Mouse (Mus musculus) hindbrain, embryonic 15.5 days (tissue): Measurements from ENCODE around the gene Gm37240. TPM values are rescaled to one million over a fixed set of nuclear protein-coding genes. Genes with fewer than 3 reads are reported as not detected.
A peak's percentile ranks its signal among the peaks of the same experiment; 100 is the strongest.

Experiments used
- ATAC-seq: fragments of 200-750 bp; cut with Nextera tagmentation; 2 replicates; pipeline ENCODE4 v1.8.0; 2017; ENCODE audit warnings: low read depth, moderate number of reproducible peaks, moderate TSS enrichment; ENCODE audit not compliant: low FRiP score
- H3K27ac ChIP-seq: fragments of 300-500 bp; sonication (generic); replicated peaks from 2 replicates; pipeline ENCODE4 v1.5.1; 2015; ENCODE audit warnings: mild to moderate bottlenecking, inconsistent platforms
- H3K27me3 ChIP-seq: fragments of 300-500 bp; sonication (generic); 2 replicates; pipeline ENCODE4 v1.6.1; 2015; ENCODE audit warnings: control low read depth, inconsistent platforms
- H3K36me3 ChIP-seq: fragments of 300-500 bp; sonication (generic); 2 replicates; pipeline ENCODE4 v1.6.1; 2015; ENCODE audit warnings: control low read depth, inconsistent platforms
- H3K4me1 ChIP-seq: fragments of 300-500 bp; sonication (generic); replicated peaks from 2 replicates; pipeline ENCODE4 v1.6.1; 2015; ENCODE audit warnings: control low read depth, inconsistent platforms
- H3K4me2 ChIP-seq: fragments of 300-500 bp; sonication (generic); 2 replicates; pipeline ENCODE4 v1.6.1; 2015; ENCODE audit warnings: moderate library complexity, mild to moderate bottlenecking, inconsistent platforms
- H3K4me3 ChIP-seq: fragments of 300-500 bp; sonication (generic); 2 replicates; pipeline ENCODE4 v1.5.1; 2015; ENCODE audit warnings: mild to moderate bottlenecking, inconsistent platforms
- H3K9ac ChIP-seq: fragments of 300-500 bp; sonication (generic); 2 replicates; pipeline ENCODE4 v1.6.1; 2015; ENCODE audit warnings: inconsistent platforms
- H3K9me3 ChIP-seq: fragments of 300-500 bp; sonication (generic); 2 replicates; pipeline ENCODE4 v1.6.1; 2016; ENCODE audit warnings: control low read depth, inconsistent platforms
- WGBS: fragments of 180-500 bp; shearing (Covaris S2); methylation state at CpG from one replicate; pipeline ENCODE4 v1.1.7; 2015; 5-methylcytosine and 5-hydroxymethylcytosine counted together
- polyA plus RNA-seq: library from polyadenylated mRNA; unstranded; fragments of >200 nt; fragmentation: Nextera tagmentation; extraction: Ambion mirVana; gene quantifications from 2 replicates; pipeline ENCODE4 v1.2.1, GENCODE M21; 2015

Gene Gm37240
- polyA plus RNA-seq, 1 experiment from 2014 or later: 0.87 TPM

DNA sequence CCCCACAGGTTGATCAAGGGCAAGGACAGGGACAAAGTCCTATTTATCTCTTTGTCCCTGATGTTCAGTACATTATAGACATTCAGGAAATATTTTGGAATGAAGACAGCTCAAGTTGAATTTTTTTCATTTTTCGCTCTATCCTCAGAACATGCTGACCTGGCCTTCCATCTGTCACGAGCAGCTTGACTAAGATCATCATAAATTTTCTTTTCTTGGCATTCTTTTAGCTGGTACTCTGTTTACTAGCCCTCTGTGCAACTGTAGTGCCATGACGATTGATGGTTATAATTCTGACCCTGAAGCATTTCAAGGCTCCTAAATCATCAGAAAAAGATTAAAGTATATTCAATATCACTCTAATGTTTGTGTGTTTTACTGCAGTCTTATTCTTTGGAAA lies 287.8 kb downstream of the Gm37240 start:
- Histone ChIP-seq H3K4me2 (no peak overlapping the region), H3K9ac (no peak overlapping the region), H3K4me1 (peaks cover 17% of the 10 kb centered on the region), H3K9me3 (no peaks in the 10 kb centered on the region), H3K4me3 (no peak overlapping the region), H3K27ac (no peak overlapping the region), H3K36me3 (no peaks in the 10 kb centered on the region), H3K27me3 (no peaks in the 10 kb centered on the region)
- no peak for ATAC-seq
- WGBS: 81% methylated on average over 3 of the region's 3 CpGs

DNA sequence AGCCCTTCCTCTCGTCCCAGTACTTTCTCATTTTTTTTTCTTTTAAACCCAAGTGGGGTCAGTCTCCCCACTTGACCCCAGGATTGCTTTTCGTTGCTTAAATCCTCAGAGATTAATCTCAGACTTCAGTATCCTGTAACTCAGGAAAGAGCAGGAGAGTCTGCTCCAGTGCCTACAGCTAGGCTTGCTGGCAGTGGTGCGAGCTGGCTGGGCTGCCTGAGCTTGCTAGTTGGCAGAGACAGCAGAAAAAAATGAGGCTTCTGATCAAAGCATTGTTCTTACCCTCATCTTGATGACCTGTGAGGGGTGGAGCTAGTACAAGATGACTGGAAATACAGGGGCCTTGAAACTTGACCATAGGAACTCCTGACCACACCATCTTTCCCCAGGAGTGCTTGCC lies 292.9 kb downstream of the Gm37240 start:
- WGBS: 85% methylated on average over 3 of the region's 3 CpGs
- no peak for ATAC-seq
- no peak overlapping the region for H3K27ac ChIP-seq
- H3K9me3 ChIP-seq: no peaks in the 10 kb centered on the region
- H3K4me1 ChIP-seq: no peaks in the 10 kb centered on the region
- no peak overlapping the region for H3K4me2 ChIP-seq
- no peak overlapping the region for H3K4me3 ChIP-seq
- no peaks in the 10 kb centered on the region for H3K36me3 ChIP-seq
- H3K27me3 ChIP-seq: no peaks in the 10 kb centered on the region
- H3K9ac ChIP-seq: no peak overlapping the region

DNA sequence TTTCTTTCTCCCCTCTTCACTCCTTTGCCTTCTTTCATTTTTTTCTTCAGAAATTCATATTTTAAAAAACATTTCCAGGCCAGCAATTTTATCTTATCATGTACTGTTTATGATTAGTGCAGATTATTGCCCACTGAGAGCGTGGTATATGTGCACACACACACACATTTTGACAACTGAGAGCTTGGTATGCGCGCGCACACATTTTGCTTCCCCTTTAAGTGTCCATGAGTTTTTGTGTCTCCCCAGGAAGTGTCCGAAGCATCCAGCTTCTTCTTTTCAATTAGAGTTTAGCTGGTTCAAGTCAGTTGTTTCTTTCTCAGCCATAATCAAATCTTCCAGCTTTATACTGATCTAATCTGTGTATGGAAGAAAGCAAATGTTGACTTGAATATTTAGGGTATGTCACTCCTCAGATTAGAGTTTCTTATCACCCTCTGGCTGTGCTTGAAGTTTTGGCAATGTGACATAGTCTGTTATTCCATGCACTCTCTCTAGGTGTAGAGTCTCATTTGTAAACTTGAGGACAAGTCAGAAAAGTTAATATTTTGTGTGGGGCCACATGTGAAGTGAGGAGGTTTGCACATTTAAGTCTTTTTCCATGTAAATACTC lies 294.6 kb downstream of the Gm37240 start:
- Histone ChIP-seq H3K4me3 (no peak overlapping the region), H3K4me1 (no peaks in the 10 kb centered on the region), H3K9me3 (no peaks in the 10 kb centered on the region), H3K36me3 (no peaks in the 10 kb centered on the region), H3K9ac (no peak overlapping the region), H3K27me3 (no peaks in the 10 kb centered on the region), H3K4me2 (no peak overlapping the region), H3K27ac (no peak overlapping the region)
- no peak for ATAC-seq
- WGBS: 93% methylated on average over 5 of the region's 5 CpGs

DNA sequence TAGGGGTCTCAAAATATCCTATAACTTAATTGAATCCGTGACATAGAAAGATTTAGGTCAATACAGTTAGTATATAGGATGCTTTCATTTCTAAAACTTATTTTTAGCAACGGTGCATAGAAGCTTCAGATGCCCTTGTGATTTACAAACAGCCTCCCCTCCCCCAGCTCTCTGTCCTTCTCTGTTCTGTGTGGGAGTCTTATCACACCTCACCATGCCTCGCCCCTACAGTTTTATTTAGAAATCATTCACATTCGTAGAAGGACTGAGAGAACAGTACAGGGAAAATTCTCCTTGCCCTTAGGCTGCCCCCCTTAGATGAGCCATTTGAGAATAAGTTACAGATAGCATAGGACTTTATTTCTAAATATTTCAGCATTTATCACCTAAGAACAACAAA lies 295.3 kb downstream of the Gm37240 start:
- Histone ChIP-seq H3K4me2 (no peak overlapping the region), H3K36me3 (no peaks in the 10 kb centered on the region), H3K9ac (no peak overlapping the region), H3K27ac (no peak overlapping the region), H3K4me1 (no peaks in the 10 kb centered on the region), H3K27me3 (no peaks in the 10 kb centered on the region), H3K4me3 (no peak overlapping the region), H3K9me3 (no peaks in the 10 kb centered on the region)
- ATAC-seq: no peak
- 82% methylated on average over 4 of the region's 4 CpGs for WGBS

DNA sequence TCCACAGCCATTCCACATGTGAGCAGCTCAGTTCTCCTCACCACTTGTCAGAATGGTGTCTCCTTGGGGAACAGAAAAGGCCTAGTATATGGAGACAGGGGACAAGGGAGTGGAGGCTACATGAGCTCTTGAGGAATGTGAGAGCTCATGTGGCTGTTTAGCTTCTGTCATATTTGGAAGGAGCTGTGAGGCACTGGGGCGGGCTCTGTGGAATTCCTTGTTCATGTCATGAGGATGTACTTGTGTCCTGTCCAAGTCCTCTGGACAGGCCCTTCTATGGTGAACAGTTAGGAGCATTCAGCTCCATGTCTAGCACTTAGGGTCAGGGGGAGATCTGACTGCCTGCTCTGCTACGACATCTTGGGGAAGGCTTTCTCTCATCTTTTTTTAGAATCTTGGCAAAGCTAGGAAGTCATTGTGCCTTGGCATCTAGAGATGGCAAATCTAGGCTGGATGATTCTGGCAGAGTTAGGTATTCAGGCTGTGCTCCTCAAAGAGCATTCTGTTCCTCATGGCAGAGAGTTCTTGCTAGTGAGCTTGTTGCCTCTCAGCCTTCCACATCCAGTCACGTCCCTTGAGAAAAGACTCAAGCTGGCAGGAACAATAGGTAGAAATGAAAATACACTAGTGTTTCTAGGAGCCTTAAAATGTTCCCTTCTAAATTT lies 297.1 kb downstream of the Gm37240 start:
- Histone ChIP-seq H3K27me3 (no peaks in the 10 kb centered on the region), H3K9ac (no peak overlapping the region), H3K36me3 (no peaks in the 10 kb centered on the region), H3K4me1 (no peaks in the 10 kb centered on the region), H3K27ac (no peak overlapping the region), H3K4me2 (no peak overlapping the region), H3K4me3 (no peak overlapping the region), H3K9me3 (no peaks in the 10 kb centered on the region)
- ATAC-seq: no peak
- 87% methylated on average over 3 of the region's 3 CpGs for WGBS

DNA sequence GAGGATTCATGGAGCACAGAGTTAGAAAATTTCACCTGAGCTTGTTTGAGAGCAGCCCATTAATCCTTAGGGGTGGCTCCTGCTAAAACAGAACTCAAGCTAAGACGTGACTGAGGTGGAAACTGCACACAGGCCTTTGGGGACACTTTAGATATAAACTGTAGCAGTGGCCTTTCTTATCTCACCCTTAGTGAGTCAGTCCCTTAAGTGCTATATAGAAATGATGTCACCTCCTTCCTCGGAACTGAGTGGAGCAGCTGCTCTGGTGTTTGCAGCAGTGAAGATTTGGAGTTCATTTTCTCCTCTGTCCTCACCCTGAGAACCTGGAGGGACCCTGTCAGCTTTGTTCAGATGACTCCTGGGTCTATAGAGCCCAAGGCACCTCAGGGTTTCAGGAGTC lies 298.6 kb downstream of the Gm37240 start:
- no peak overlapping the region for H3K27ac ChIP-seq

DNA sequence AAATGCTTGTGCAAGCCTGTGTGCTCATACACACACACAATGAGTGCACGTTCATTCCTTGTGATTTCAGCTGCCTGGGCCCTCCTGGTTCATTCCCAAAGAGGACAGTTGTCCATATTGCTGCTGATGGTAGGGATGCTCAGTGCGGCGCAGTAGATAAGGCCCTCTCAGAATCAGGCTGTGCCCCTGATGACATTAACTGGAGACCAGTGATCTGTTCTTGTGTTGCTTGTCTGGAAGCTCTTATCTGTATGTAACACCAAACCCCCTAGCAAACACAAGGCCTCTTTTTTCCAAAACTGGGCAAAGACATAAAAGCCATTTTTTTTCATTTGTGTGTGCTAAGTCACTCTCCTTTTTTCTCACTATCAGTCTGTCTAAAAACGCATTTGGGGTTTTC lies 302.4 kb downstream of the Gm37240 start:
- no peaks in the 10 kb centered on the region for H3K4me1 ChIP-seq
- no peak overlapping the region for H3K27ac ChIP-seq
- H3K4me3 ChIP-seq: no peak overlapping the region
- H3K9ac ChIP-seq: no peak overlapping the region
- no peak for ATAC-seq
- H3K36me3 ChIP-seq: no peaks in the 10 kb centered on the region
- no peaks in the 10 kb centered on the region for H3K27me3 ChIP-seq
- no peaks in the 10 kb centered on the region for H3K9me3 ChIP-seq
- WGBS: 92% methylated on average over 4 of the region's 4 CpGs
- H3K4me2 ChIP-seq: no peak overlapping the region

More for the DNA sequence above, 298.6 kb downstream of the Gm37240 start:
- Histone ChIP-seq H3K9ac (no peak overlapping the region), H3K27me3 (no peaks in the 10 kb centered on the region), H3K9me3 (no peaks in the 10 kb centered on the region), H3K36me3 (no peaks in the 10 kb centered on the region), H3K4me1 (no peaks in the 10 kb centered on the region), H3K4me2 (no peak overlapping the region), H3K4me3 (no peak overlapping the region)
- WGBS: 65% methylated on average over 2 of the region's 2 CpGs
- ATAC-seq: no peak

DNA sequence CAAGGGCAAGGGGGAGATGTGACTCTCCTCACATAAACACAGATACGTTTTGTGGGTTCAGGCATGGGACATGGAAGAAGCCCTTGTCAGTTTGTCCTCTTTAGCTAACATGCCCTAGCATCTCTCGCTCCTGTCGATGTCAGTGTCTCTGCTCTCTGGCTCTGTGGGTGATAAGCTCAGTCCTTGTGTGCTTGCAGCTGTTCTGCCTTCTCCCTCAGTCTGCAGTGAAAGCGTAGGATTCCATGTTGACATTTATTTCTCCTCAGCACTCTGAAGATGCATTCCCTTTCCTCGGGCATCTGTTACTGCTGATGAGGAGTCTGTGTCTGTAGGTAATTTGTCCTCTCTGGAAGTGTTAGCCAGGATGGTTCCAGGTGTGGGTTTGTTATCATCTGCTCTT lies 304.1 kb downstream of the Gm37240 start:
- no peaks in the 10 kb centered on the region for H3K36me3 ChIP-seq
- no peak overlapping the region for H3K27ac ChIP-seq
- H3K9ac ChIP-seq: no peak overlapping the region
- H3K27me3 ChIP-seq: no peaks in the 10 kb centered on the region
- no peak overlapping the region for H3K4me2 ChIP-seq
- no peaks in the 10 kb centered on the region for H3K4me1 ChIP-seq
- no peak for ATAC-seq
- H3K4me3 ChIP-seq: no peak overlapping the region
- WGBS: 84% methylated on average over 5 of the region's 5 CpGs
- no peaks in the 10 kb centered on the region for H3K9me3 ChIP-seq

DNA sequence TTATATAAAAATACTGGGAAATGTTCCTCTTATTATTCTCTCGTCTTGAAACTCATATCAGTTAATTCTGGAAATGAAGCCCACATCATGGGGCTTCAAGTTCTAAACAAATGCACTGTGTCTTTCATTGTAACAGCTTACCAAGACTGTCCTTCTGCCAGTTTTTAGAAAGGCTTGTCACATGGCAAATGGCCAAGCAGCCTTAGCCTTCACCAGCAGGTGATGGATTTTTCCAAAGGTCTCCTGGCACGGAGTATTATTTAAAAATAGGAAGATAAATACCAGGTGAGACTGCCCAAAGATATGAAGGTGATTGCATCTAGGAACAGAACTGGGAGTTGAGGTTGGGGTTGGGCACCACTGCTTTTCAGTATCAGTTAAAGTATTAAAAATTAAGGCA lies 304.6 kb downstream of the Gm37240 start:
- H3K9ac ChIP-seq: no peak overlapping the region
- no peak for ATAC-seq
- no peaks in the 10 kb centered on the region for H3K27me3 ChIP-seq
- WGBS: 85% methylated on average over 2 of the region's 2 CpGs
- no peak overlapping the region for H3K4me2 ChIP-seq
- H3K9me3 ChIP-seq: no peaks in the 10 kb centered on the region
- H3K36me3 ChIP-seq: no peaks in the 10 kb centered on the region
- H3K4me3 ChIP-seq: no peak overlapping the region
- H3K27ac ChIP-seq: no peak overlapping the region
- no peaks in the 10 kb centered on the region for H3K4me1 ChIP-seq

DNA sequence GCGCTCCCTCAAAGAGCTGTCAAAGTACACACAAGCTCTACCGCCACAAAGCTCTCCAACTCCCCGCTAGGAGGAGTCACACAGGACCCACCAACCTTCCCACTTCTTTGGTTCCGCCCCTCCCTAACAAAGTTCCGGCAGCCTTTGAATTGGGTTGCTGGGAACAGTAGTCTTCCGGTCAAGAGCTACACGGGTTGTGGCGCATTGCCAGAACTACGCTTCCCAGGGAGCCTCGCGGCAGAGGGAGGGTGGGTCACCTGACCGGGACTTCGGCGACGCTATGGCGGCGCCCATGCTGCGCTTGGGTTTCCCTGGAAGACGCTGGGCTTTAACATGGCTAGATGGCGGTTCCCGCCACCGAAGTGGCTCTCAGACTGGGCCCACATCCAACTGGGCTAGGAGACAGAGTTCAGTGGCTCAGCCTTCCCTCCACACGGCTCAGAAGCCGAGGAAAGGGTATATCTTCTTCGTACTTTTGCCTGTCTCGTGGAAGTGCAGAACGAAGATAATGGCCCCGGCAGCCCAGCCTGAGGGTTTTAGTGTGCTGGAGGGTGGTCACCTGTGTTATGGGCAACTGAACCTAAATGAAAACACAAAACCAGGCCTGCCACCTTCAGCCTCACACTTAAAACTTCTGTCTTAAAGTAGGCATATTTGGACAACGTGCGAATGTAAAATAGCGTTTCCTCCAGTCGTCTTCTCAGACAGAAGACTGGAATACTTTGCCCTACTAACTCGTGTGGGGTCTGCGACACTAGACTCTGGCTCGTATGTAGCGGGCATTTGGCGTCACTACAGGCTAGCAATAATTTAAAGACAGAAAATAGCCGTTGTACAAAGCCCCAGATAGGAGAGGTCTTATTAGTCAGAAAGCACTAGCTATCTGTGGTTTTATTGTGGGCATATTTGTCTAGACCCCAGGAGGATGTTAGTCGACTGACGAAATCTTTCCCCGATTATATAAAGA lies 313.2 kb downstream of the Gm37240 start, which contains the start of gene Gatb:
Gene Gatb, plus strand, starts transcription at position 256 of the 967 bp plus-strand sequence.
- Histone ChIP-seq H3K9me3 (no peaks in the 10 kb centered on the region), H3K9ac (peak within 1 kb of the TSS; percentile 69), H3K4me3 (peak within 1 kb of the TSS; percentile 73), H3K27me3 (no peaks in the 10 kb centered on the region), H3K36me3 (no peaks in the 10 kb centered on the region), H3K4me2 (peak within 1 kb of the TSS; percentile 76), H3K27ac (peak within 1 kb of the TSS; percentile 92), H3K4me1 (0 out of 2 replicates have a peak, but pooled peaks cover 4% of the 10 kb centered on the region)
- WGBS: 2% methylated on average over 41 of the region's 41 CpGs
- peak; percentile 100 for ATAC-seq

DNA sequence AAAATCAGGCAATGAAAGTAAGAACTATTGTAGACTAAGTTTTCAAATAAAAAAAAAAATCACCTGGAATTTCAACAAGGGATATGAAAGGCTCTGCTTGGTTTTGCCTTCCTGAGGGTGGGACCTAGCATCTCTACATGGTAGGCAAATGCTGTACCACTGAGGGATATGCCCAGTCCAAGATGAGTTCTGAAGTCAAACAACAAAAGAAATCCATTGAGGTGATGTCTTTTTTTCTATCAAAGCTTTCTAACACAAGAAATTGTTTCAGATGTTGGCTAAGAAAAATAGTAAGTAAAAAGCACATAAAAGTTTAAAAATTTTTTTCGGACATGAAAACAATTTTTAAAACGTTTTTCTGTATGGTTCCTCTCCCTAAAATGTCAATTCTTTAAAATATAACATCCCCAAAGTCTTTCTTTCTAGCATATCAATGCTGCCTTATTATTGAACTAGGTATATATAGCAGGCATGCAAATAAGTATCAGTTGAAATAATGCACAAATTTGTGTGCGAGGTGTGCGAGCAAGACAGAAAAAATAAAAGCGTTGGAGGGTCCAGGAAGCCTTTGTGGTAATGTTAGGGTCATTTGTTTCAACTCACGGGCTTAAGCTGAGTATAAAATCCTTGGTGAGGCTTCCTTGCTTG lies 314.0 kb downstream of the Gm37240 start:
- Histone ChIP-seq H3K9ac (peak overlapping the region; percentile 11; the same call in 1 of the 2 replicates), H3K36me3 (no peaks in the 10 kb centered on the region), H3K27me3 (no peaks in the 10 kb centered on the region), H3K9me3 (no peaks in the 10 kb centered on the region), H3K27ac (peak overlapping the region; percentile 60), H3K4me2 (peak overlapping the region; percentile 76), H3K4me3 (peak overlapping the region; percentile 73), H3K4me1 (0 out of 2 replicates have a peak, but pooled peaks cover 4% of the 10 kb centered on the region)
- WGBS: 24% methylated on average over 6 of the region's 6 CpGs
- ATAC-seq: no peak
